Mouse (Mus musculus): ENCODE results near the gene Prickle2.

The Prickle2 gene

GRCm38 (mm10) chr6:92509712-92510111 is 196.2 kb downstream of the Prickle2 start:
- no peak for DNase-seq

GRCm38 (mm10) chr6:92506276-92506675 is 199.7 kb downstream of the Prickle2 start:
- no peak for DNase-seq

GRCm38 (mm10) chr6:92499449-92499848 is 206.5 kb downstream of the Prickle2 start:
- no peak for DNase-seq

- no peak for DNase-seq
Measured at GRCm38 (mm10) chr6:92498574-92498973, 207.4 kb downstream of the Prickle2 start.

DNA sequence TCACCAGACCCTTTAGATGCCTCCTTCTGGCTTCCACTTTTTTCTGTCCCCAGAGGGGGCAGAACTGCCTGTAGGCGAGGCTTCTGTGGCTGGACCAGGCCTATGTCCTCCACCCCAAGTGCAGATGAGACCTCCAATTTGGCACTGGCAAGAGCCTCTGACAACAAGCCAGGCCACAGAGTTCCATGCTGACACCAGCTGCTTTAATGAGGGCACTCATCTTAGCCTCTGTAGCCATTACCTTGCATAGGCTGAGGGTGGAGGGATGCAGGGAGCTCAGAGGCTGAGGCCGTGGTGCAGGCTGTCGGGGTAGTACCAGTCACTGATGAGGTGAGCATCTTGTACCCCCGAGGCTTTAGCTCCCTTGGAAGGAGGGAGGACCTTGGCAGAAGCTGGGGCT is 208.7 kb downstream of the Prickle2 start:
- no peak for DNase-seq

DNA sequence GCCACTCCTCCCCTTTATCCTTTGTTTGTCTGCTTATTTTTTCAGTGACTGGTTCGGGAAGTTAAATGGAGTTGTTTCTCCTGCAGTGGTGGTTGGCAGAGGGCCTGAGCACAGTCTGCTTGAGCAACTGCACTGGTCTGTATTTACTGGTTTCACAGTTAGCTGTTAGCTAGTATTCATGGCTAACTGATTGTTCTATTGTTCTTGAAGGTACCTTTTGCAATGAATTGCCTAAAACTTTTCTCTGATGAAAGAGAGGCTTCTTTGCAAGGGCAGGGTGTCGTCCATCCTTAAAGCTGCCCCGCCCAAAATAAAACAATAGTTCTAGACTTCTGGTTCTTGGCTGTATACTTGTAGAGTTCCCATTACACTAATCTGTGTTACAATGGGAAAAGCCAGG is 210.5 kb downstream of the Prickle2 start:
- no peak for DNase-seq

DNA sequence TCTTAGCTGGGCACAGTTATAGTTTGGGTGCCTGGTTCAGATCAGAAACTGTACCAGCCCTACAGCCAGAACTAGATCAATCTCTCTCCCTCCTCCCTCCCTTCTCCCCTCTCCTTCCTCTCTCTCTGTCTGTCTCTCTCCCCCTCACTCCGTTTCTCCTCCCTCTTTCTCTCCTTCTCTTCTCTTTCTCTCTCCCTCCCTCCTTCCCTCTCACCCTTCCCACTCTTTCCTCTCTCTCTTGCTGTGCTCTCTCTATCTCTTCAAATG is 224.3 kb downstream of the Prickle2 start:
- no peak for DNase-seq

- peak; percentile 69 for DNase-seq
Measured at GRCm38 (mm10) chr6:92480941-92481689, 224.8 kb downstream of the Prickle2 start.

GRCm38 (mm10) chr6:92478612-92479011 is 227.3 kb downstream of the Prickle2 start:
- no peak for DNase-seq

DNA sequence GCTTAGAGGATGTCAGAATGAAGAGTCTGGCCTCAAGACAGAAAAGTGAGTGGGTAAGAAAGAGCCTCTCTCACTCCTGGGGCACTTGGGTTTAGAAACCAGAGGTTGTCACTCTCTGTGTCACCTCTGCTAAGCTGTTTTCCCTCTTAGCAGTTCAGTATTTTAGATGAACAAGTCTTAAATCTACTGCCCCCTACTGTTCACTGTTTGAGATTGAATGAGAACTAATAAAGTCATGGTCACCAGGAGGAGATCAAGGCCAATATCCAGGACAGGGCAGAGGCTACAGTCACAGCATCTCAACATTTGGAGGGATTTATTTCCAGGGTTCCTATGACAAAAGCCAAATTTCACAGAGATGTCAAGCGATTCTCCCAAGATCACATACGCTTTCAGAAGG is 228.3 kb downstream of the Prickle2 start:
- DNase-seq: no peak

GRCm38 (mm10) chr6:92469456-92469855 is 236.5 kb downstream of the Prickle2 start:
- no peak for DNase-seq

DNA sequence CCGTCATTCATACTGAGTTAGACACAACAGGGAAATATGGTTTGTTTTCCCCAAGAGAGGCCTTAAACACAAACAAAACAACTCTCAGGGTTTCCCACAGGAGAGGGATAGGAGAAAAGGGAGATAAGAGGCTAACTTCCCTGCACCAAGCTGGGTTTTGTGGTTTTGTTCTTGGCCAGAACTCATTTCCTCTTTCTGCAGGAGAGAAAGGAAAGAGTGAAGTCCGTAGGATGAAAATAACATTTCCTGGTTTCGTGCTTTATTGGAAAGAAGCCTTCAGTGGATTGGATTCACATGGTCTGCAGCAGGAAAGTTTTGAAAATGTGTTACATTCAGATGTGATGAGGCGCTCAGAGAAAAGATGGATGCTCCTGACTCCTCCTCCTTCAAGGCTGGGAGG is 237.1 kb downstream of the Prickle2 start:
- no peak for DNase-seq

GRCm38 (mm10) chr6:92468383-92468791 is 237.6 kb downstream of the Prickle2 start:
- DNase-seq: no peak

DNA sequence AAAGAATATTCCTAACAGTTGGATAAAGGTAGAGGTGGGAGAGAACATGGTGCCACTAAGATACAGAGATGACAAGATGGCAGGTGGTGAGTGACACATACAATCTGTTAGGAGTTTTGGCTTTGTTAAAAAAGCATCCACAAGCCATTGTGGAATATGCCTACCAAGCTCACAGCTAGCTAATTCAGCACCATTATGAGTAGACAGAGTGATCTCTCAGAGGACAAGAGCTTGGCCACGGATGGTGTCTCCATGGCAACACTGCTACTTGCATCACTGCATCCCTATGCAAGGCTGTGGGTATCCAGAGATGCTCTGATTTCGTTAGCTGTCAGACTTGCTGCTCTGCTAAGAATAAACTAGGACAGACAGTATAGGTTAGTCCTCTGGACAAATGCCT is 238.6 kb downstream of the Prickle2 start:
- no peak for DNase-seq

GRCm38 (mm10) chr6:92465666-92466065 is 240.3 kb downstream of the Prickle2 start:
- no peak for DNase-seq

GRCm38 (mm10) chr6:92464781-92465337 is 241.1 kb downstream of the Prickle2 start:
- peak; percentile 43 for DNase-seq

DNA sequence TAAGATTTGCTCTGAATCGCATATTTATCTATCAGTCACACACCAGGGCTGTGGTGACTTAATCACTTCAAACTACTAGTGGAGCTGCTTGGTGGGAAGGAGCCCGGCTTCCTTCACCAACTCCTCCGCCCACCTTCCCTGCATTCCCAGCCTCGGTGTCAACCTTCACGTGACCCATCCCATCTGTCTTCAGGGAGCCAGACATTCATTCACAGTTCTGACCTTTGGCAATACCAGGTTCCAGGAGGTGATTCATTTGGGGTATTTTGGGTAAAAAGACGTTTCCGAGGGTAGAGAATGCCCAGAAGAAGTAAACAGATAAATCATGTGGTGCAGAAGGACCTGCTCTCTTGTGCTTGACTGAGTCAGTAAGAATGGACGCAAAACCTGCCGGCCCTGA is 242.2 kb downstream of the Prickle2 start:
- DNase-seq: peak; percentile 29

DNA sequence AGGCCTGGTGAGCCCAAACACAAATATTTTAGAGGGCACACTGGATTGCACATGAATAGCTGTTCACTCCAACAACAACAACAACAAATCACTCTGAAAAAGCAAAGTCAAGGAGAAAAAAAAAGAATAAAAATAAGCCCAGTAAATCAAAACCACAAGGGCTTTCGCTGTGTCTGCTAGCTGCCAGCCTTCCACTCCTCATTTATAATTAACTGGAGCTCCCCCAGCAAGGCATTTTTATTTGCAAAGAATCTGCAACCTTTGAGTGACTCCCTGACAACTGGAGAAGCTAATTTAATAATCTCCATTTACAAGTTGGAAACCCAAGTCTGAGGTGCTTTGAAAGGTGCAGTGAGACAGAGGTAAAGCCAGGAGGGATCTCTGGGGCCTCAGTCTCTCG is 245.2 kb downstream of the Prickle2 start:
- DNase-seq: no peak

GRCm38 (mm10) chr6:92458026-92458425 is 247.9 kb downstream of the Prickle2 start:
- no peak for DNase-seq

DNA sequence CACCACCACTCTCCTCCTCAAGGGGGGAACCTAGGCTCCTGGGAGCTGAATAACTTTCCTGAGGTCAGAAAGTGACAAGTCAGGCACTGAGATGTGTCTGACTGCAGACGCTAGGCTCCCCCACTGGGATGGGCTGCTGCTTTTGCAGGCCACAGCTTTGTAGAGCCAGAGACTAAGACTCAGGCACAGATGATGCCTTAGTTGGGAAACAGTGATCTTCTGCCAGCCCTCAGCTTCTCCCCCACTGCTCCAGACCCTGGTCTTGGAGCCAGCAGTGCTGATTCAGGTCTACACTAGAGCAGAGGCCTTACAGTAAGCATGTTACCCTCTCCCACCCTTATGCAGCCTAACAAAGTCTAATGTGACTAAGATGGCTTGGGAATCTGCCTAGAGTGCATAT is 254.5 kb downstream of the Prickle2 start:
- no peak for DNase-seq

- DNase-seq: no peak
Measured at GRCm38 (mm10) chr6:92449956-92450355, 256.0 kb downstream of the Prickle2 start.

- DNase-seq: peak; percentile 30
Measured at GRCm38 (mm10) chr6:92446662-92447061, 259.3 kb downstream of the Prickle2 start.

DNA sequence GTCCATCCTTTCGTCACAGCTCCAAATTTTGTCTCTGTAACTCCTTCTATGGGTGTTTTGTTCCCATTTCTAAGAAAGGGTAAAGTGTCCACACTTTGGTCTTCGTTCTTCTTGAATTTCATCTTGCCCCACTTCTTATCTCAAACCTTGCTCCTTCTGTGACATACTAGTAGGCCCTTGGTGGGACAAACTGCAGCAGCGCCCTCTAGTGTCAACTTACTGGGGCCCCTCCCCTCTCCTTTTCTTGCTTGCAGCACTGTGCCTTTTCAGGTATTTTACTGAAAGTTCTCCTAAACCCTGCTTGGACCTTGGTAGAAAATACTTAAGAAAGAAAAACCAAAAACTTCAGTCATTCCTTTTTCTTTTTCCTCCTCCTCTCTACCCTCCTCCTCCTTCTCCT is 264.8 kb downstream of the Prickle2 start:
- DNase-seq: peak; percentile 41

DNA sequence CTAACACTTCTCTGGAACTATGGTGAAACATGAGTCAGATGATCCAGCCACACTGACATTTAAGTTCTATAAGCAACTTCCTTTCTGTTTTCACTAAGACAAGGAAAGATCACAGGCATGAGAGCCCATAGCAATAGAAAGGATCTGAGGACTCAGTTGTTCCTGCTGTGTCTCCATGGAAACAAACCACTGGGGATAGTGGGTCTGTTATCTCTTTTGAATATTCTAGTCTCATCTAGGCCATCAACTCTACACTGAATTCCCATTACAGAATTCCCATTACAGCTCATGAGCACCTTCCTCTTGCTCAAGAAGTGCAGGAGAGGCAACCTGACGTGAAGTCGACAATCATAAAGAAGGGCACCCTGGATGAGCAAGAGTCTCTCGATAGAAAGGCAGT is 265.7 kb downstream of the Prickle2 start:
- DNase-seq: no peak

DNA sequence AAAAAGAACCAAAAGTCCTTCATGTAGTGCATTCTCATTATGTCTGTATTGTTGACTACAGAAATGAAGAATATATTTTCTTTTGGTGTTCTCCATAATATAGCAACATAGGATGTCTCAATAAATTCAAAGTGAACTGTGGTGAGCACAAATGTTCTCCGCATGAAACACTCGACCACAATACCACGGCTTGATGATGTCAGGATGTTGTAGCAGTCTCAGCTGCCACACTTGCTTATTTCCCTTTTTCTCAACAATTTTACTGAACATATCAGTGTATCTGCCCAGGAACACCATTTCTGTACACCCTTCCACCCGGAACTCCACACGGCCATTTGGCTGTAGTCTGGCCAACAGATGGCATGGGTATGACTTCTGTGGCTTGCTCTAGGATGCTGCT is 273.8 kb downstream of the Prickle2 start:
- DNase-seq: no peak

Measured in kidney, adult 18-20 months (tissue).